Mouse (Mus musculus) left cerebral cortex, postnatal 25 days (tissue): ENCODE measurements around the gene Pi16. TPM values are rescaled to one million over a fixed set of nuclear protein-coding genes. Genes with fewer than 3 reads are reported as not detected.
"Not testable (repeated sequence)": the region's sequence is repeated elsewhere in the genome, so short reads cannot be mapped to it uniquely, and the experiment has no call there.

Experiments
- DNase-seq, 2 experiments: peaks; one replicate each; pipeline ENCODE4 v3.0.0; 2022; ENCODE audit warnings: low spot score in 2 of 2, mixed read lengths in 1 of 2
- intact Hi-C: fragments of 180-260 bp; cut with DNase I; formaldehyde crosslinking; loops from one replicate; pipeline ENCODE4 v1.15.1; 2025
- total RNA-seq, 2 experiments: library from RNA; stranded (reverse); gene quantifications; 2 replicates each; pipeline ENCODE4 v1.2.3; 2021

Gene Pi16
- 1 to 10 TPM; 1.1 to 1.5 TPM for total RNA-seq

DNA sequence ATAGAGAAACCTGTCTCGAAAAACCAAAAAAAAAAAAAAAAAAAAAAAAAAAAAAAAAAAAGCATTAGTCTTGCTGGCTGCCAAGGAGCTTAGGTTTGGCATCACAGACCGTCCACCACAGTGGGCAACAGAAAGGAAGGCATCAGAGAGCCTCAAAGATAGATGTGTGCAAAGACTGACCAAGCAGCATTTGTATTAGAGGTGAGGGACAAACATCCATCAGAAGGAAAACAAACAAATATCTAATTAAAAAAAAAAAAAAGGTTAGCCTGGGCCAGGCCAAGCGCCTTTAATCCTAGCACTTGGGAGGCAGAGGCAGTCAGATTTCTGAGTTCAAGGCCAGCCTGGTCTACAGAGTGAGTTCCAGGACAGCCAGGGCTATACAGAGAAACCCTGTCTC lies at the start of gene Pi16:
Gene Pi16 (plus strand): TSS at position 301 of the 400 bp plus-strand sequence.
- intact Hi-C loops, DNase-seq: not testable (repeated sequence)

DNA sequence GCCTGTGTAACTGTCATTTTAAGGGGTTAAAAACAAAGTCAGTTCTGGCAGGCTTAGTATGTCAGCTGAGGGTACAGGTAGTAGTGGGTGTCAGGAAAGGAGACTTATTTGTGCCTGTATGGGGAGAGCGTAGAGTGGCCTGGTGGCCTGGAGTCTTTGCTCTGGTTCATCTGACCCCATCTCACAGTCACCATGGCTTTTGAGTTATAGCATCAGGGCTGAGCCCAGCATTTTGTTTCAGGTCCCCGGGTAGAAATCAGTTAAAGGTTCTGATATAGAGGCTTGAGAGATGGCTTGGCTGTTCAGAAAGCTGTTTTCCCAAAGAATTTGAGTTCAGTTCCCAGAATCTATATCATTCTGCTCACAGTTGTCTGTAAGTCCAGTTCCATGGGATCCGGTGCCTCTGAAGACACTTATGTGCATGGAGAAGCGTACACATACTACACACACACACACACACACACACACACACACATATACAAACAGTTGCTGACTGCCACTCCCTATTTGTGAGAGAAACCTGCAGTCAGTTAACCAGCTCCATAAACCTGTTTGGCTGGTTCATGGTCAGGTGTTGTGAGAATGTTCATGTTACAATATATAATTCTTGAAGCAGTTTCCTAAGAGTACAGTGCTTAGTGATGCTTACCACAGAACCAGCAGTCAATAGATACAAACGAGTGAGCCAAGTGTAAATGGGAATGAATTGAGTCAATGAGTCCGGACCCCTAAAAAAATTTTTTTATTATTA lies 49.4 kb upstream of the Pi16 start:
- intact Hi-C loops, result loop anchor here (2.0 to 5.0 kb wide), 2 partner anchors 103 to 224 kb away; partner anchors contain the start of gene Pim1
- DNase-seq, result no peak

- peak; percentile 93 to 96 for DNase-seq
- intact Hi-C loops, result loop anchor here (2.0 to 5.0 kb wide), 2 partner anchors 102 to 223 kb away; partner anchors contain the start of gene Pim1
Measured at GRCm38 (mm10) chr17:29268682-29269348, 48.7 kb upstream of the Pi16 start, which contains the start of gene BC004004. Gene BC004004 (plus strand): TSS chr17:29268788.

DNA sequence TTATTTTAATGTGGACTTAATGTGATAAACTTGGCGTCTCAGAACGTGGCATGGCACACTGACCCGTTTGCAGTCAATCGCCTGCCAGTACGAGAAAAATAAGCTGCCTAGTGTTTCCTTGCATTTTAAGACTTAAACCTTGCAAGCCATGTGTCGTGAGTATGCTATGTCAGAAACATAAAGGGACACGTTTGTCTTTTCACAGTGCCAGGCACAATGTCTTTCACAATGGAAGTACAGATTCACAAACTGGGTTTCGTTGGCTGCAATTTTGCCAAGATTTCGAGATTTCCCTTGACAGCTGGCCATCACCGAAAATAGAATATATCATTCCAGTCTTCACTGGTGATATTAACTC lies 48.2 kb upstream of the Pi16 start:
- intact Hi-C loops, result loop anchor here (2.0 to 5.0 kb wide), 2 partner anchors 101 to 223 kb away; partner anchors contain the start of gene Pim1
- no peak for DNase-seq

DNA sequence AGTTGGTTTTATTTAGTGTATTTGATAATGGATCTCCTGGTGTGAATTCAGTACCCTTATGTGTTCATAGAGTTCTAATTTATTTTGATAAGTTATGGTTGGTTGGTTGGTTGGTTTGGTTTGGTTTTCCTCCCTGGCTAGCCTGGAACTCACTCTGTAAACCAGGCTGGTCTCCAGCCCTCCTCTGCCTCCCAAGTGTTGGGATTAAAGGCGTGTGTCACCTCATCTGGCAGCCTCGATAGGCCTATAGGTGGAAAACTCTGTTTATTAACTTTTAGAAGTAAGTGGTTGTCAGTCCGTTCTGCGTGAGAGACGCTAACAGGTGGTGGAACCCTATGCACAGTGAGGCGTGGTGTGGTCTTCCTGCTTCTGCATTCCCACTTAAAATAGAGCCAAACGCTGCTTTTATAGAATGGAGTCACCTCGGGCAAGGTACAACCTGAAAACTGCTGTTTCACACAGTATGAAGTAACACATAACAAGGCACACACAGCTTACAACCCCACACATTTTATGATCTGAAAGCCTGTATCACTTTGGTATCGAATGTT lies 47.3 kb upstream of the Pi16 start:
- intact Hi-C loops, result no loop called here
- no peak for DNase-seq

- DNase-seq, result no peak
- intact Hi-C loops, result no loop called here
Measured at GRCm38 (mm10) chr17:29273156-29273555, 44.3 kb upstream of the Pi16 start.

- intact Hi-C loops, result no loop called here
- no peak for DNase-seq
Measured at GRCm38 (mm10) chr17:29273889-29274288, 43.6 kb upstream of the Pi16 start.

DNA sequence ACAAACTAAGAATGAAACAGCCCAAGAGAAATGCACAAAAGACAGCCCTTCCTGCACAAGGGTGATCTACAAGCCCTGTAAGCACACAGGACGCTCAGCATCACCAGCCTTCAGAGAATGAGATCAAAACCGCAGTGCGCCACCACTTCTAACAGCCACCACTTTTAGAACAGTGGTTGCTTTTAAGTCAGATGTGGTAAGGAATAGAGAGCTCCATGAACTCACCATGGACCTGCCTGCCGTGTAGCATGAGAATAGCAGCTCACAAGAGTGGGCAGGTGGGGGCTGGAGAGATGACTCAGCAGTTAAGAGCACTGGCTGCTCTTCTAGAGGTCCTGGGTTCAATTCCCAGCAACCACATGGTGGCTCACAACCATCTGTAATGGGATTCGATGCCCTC lies 37.1 kb upstream of the Pi16 start:
- intact Hi-C loops, result no loop called here
- DNase-seq, result no peak

DNA sequence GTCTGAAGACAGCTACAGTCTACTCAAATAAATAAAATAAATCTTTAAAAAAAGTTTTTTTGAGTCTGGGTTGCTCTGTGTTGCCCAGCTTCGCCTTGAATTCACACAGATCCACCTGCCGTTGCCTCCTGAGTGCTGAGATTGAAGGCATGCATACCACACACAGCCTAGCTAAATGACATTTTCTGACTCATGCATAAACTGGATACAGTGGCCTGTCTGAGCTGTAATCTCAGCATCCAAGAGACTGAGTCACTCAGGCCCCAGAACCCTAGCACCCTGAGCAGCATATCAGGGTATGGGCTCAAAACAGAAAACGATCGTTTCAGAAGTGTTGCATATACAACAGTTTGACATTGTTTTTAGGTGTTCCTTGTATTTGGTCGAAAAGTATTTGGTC lies 35.9 kb upstream of the Pi16 start:
- intact Hi-C loops, result no loop called here
- no peak for DNase-seq

GRCm38 (mm10) chr17:29282216-29282952 lies 35.1 kb upstream of the Pi16 start:
- intact Hi-C loops, result no loop called here
- DNase-seq, result no peak

- no peak for DNase-seq
- intact Hi-C loops, result no loop called here
Measured at GRCm38 (mm10) chr17:29291793-29292192, 25.7 kb upstream of the Pi16 start.

DNA sequence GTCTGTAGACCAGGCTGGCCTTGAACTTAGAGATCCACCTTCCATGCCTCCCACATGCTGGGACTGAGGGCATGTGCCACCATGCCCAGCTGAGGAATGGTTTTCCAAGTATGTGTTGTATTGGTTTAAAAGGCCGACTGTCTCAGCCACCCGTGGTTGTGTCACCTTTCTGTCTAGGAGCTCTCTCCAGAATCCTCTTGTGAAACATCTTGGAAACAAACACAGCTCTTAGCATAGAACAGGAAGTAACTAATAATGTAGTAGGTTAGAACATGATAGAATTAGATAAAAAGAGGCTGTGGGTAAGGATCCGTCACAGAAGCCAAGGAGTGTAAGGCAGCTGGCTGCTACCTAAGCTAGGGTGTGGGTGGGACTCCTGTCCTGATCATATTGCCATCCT lies 24.5 kb upstream of the Pi16 start:
- intact Hi-C loops, result no loop called here
- DNase-seq, result no peak

DNA sequence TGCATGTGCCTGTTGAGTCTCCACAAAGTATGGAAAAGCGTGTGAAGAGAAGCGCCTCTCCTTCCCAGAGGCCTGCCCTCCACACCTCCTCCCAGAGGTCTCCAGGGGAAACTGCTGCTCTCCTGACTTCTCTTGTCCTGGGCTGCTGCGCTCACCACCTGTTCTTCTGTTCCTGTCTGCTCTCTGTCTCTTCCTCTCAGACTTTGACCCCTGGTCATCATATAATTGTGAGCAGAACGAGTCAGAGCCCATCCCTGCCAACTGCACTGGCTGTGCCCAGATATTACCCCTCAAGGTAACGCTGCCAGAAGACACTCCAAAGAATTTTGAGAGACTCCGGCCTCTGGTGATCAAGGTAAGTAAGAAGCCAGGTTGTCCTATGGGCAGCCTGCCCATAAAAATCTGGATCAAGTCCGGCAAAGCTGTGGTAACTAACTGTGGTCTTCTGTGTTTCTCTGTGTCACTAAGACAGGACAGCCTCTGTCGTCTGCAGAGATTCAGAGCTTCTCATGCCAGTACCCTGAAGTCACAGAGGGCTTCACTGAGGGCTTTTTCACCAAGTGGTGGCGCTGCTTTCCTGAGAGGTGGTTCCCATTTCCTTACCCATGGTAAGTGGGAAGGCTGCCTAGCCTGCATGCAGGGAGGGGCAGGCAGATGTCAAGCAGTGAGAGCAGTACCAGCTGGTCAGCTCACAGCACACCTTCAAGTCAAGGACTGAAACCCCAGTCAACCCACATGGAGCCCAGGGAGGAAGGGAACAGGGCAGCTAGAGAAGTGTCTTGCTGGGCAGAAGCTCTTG lies 23.5 kb upstream of the Pi16 start:
- DNase-seq, result no peak
- intact Hi-C loops, result no loop called here

DNA sequence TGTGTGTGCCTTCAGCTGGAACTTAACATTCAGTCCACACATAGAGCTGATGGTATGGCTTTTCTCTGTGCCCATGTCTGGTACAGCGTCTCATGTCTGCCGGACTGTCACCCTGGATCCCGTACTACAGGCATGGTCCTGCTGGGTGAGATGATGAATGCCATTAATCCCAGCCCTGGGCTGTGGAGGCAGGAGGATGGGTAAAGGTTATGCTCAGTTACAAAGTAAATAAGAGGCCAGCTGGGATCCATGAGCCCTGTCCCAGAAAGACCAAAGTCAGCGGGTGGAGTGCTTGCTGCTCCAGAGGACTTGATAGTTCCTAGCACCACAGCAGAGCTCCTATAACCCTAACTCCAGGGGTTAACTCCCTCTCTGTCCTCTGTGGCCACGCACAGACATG lies 21.6 kb upstream of the Pi16 start:
- intact Hi-C loops, result no loop called here
- DNase-seq, result no peak

- intact Hi-C loops, result no loop called here
- no peak for DNase-seq
Measured at GRCm38 (mm10) chr17:29297321-29297720, 20.2 kb upstream of the Pi16 start.

- intact Hi-C loops, result no loop called here
- no peak for DNase-seq
Measured at GRCm38 (mm10) chr17:29297813-29298212, 19.7 kb upstream of the Pi16 start.

DNA sequence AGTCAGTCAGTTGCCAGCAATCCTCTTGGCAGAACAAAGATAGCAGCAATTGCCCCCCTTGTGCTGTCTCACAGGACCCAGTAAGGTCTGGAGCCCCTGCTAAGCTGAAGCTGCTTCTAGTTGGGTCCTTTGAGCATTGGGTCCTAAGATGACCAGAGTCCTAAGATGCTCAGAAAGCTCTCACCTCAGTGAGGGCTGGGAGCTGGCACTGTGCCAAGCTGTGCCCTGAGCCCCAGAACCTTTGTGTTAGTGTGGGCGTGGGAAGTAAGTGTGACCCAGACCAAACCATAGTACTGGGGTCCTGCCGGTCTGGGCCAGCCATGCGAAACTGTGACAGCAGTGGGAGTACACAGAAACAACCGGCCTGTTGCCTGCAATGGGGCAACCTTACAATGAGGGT lies 18.2 kb upstream of the Pi16 start:
- intact Hi-C loops, result no loop called here
- no peak for DNase-seq

- intact Hi-C loops, result no loop called here
- peak in 1 of 2 experiments; percentile 58 for DNase-seq
Measured at GRCm38 (mm10) chr17:29300926-29301325, 16.6 kb upstream of the Pi16 start.

GRCm38 (mm10) chr17:29301421-29301820 lies 16.1 kb upstream of the Pi16 start:
- intact Hi-C loops, result no loop called here

More at GRCm38 (mm10) chr17:29301421-29301820, 16.1 kb upstream of the Pi16 start:
- DNase-seq, result peak in 1 of 2 experiments; percentile 30
